Mouse (Mus musculus) testis, adult 2 months (tissue): ENCODE data around the gene Nwd1. TPM values are rescaled to one million over a fixed set of nuclear protein-coding genes. Genes with fewer than 3 reads are reported as not detected.
"Not testable (repeated sequence)": the region's sequence is repeated elsewhere in the genome, so short reads cannot be mapped to it uniquely, and the experiment has no call there.

Experiments used
- H3K27ac ChIP-seq: fragments of 200-500 bp; 2 replicates; pipeline ENCODE4 v1.5.1; 2012; ENCODE audit warnings: low read depth, low read length; ENCODE audit not compliant: control insufficient read depth, insufficient read depth
- H3K27me3 ChIP-seq: fragments of 200-500 bp; 2 replicates; pipeline ENCODE4 v1.6.1; 2012; ENCODE audit warnings: mild to moderate bottlenecking, low read length, moderate library complexity; ENCODE audit not compliant: control insufficient read depth, insufficient read depth
- H3K36me3 ChIP-seq: fragments of 200-500 bp; 2 replicates; pipeline ENCODE4 v1.6.1; 2012; ENCODE audit warnings: mild to moderate bottlenecking, low read length; ENCODE audit not compliant: control insufficient read depth, insufficient read depth
- H3K4me1 ChIP-seq: fragments of 200-500 bp; 2 replicates; pipeline ENCODE4 v1.6.1; 2012; ENCODE audit warnings: low read length; ENCODE audit not compliant: control insufficient read depth, insufficient read depth
- H3K4me3 ChIP-seq: fragments of 200-500 bp; 2 replicates; pipeline ENCODE4 v1.5.1; 2012; ENCODE audit warnings: low read depth, mild to moderate bottlenecking, low read length, moderate library complexity, mixed read lengths; ENCODE audit not compliant: control insufficient read depth
- CTCF ChIP-seq: fragments of 200-500 bp; IDR thresholded peaks from 2 replicates; pipeline ENCODE4 v1.5.1; 2012; ENCODE audit warnings: low read depth, mild to moderate bottlenecking, inconsistent platforms, low read length, moderate library complexity; ENCODE audit not compliant: control insufficient read depth, insufficient read depth, insufficient replicate concordance
- POLR2A ChIP-seq: fragments of 200-500 bp; IDR thresholded peaks from 2 replicates; pipeline ENCODE4 v1.6.1; 2012; ENCODE audit warnings: low read depth, mild to moderate bottlenecking, inconsistent platforms, low read length, moderate library complexity; ENCODE audit not compliant: control insufficient read depth
- polyA plus RNA-seq: library from polyadenylated mRNA; depleted of rRNA; stranded (reverse); fragments of >200 nt; gene quantifications from 2 replicates; pipeline ENCODE4 v1.2.3, GENCODE M21; 2012

Nwd1 gene
- polyA plus RNA-seq, 1 experiment, result 0.79 TPM

DNA sequence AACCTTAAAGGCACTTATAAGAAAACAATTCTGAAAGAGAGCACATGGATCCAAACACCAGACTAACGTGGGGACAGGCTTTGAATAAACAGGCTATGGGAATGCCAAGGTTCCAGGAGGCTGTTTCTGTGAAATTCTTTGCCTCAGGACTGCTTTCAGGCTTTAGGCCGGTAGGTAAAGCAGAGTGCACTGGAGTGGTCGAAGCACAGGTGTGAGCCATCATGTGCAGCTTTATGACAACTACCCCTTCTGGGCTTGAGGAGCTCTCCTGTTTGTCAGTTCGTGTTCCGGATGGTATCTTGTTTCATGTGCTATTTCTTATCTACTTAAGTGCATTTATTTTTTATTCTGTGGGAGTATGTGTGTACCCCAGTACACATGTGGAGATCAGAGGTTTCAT lies 30.8 kb downstream of the Nwd1 start:
- Histone ChIP-seq H3K4me1 (no peaks in the 10 kb centered on the region), H3K27me3 (no peaks in the 10 kb centered on the region), H3K27ac (no peak overlapping the region), H3K36me3 (no peaks in the 10 kb centered on the region), H3K4me3 (no peak overlapping the region)
- no peak for TF ChIP-seq POLR2A
- TF ChIP-seq CTCF, result no peak

DNA sequence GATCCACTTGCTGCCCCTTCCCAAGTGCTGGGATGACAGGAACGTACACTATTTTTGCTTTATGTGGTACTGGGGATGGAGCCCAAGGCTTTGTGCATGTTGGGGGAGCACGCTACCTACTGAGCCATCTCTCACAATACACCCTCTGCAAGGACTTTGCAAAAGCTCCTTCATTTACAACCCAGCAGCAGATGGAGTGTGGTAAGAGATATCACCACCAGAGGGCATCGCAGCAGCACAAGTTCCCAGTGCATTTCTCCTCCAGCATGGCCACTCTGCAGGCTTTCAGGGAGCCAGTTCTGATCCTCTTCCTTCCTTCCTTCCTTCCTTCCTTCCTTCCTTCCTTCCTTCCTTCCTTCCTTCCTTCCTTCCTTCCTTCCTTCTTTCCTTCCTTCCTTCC lies 33.6 kb downstream of the Nwd1 start:
- TF ChIP-seq CTCF, result peak; percentile 66; the same call in 1 of the 2 replicates
- TF ChIP-seq POLR2A, result no peak
- Histone ChIP-seq H3K4me3 (no peak overlapping the region), H3K27ac (no peak overlapping the region)

DNA sequence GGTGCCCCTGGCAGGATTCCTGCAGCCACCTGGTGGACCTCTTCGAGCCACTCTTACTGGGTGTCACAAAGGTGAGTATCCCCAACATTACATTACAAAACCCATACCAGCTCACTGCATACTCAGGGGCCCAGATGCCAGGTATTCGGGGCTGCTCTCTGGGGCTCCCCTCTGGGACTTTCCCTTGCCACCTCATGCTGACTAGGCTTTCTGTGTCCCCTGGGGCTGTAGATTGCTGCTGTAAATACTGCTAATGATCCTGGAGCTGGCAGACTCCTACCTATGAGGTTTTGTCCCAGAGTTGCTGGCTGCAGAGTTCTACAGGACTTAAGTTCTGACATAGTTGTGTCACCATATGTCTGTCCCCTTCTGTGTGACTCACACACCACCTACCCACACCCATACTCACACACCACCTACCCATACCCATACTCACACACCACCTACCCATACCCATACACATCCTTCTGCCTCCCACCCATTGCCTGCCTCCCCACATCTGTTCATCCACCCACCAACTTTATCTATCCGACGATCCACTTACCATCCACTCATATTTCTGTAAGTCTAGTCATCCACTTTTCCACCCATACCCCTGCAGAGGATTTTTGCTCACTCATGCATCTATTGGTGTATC lies 35.7 kb downstream of the Nwd1 start:
- no peak overlapping the region for H3K4me3 ChIP-seq
- H3K36me3 ChIP-seq, result no peaks in the 10 kb centered on the region
- no peaks in the 10 kb centered on the region for H3K27me3 ChIP-seq
- no peak overlapping the region for H3K27ac ChIP-seq
- TF ChIP-seq CTCF, result no peak
- TF ChIP-seq POLR2A, result no peak
- H3K4me1 ChIP-seq, result no peaks in the 10 kb centered on the region

More for the DNA sequence above, 33.6 kb downstream of the Nwd1 start:
- Histone ChIP-seq H3K36me3 (no peaks in the 10 kb centered on the region), H3K27me3 (no peaks in the 10 kb centered on the region), H3K4me1 (no peaks in the 10 kb centered on the region)

DNA sequence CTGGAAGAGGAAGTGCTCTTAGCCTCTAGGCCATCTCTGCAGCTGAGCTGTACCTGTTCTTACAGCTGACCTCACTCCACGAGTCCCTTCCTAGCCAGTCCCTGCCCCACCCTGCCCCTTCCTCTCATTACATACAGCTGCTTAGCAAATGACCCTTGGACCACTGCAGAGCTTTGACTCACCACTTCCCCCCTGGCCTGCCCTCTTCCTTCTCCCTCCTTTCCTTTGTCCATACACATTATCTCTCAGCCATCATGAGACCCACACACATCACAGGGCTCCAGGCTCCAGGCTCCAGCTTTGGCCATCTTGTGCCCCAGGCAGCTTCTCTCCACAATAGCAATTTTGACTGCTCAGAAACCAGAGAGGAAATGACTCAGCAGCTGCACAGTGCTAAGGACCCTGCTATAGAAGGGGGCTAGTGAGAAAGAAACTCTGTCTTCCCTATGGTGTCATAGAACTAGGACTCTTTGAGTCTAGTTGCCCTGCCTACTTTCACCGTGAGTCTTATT lies 36.6 kb downstream of the Nwd1 start:
- no peak for TF ChIP-seq CTCF
- no peak for TF ChIP-seq POLR2A
- H3K27ac ChIP-seq, result no peak overlapping the region
- no peaks in the 10 kb centered on the region for H3K27me3 ChIP-seq
- no peaks in the 10 kb centered on the region for H3K4me1 ChIP-seq
- H3K36me3 ChIP-seq, result no peaks in the 10 kb centered on the region
- H3K4me3 ChIP-seq, result no peak overlapping the region

DNA sequence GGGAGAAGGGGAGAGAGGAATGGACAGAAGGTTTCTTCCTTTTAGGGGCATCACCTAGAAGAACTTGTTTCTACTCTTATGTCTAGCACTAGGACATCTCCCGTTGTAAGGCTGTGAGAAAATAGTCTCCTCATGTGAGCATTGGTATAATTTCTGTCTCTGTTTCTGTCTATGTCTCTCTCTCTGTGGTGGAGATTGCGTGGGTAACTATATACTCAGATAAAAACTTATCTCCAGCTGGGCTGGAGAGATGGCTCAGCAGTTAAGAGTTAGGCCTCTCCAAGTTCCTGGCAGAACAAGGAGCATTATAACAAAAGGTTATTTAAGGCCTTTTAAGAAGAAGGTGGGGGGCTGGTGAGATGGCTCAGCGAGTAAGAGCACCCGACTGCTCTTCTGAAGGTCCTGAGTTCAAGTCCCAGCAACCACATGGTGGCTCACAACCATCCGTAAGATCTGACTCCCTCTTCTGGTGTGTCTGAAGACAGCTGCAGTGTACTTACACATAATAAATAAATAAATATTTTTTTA lies 37.1 kb downstream of the Nwd1 start:
- not testable (repeated sequence) for H3K36me3 ChIP-seq, H3K27me3 ChIP-seq, H3K27ac ChIP-seq, H3K4me1 ChIP-seq, H3K4me3 ChIP-seq

DNA sequence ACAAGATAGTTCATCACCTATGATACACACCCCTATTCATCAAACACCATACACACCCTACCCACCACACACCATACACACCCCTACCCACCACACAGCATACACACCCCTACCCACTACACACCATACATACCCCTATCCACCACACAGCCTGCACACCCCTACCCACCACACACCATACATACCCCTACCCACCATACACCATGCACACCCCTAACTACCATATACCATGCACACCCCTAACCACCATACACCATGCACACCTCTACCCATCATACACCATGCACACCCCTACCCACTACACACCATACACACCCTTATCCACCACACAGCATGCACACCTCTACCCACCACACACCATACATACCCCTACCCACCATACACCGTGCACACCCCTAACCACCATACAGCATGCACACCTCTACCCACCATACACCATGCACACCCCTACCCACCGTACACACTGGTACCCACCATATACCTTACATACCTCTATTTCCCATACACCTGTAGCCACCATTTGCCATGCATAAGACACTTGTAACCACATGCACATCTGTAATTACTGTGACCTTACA lies 51.9 kb downstream of the Nwd1 start:
- no peaks in the 10 kb centered on the region; the same call in 1 of the 2 replicates for H3K4me1 ChIP-seq
- no peak overlapping the region for H3K4me3 ChIP-seq
- no peak overlapping the region for H3K27ac ChIP-seq
- H3K36me3 ChIP-seq, result no peaks in the 10 kb centered on the region
- H3K27me3 ChIP-seq, result no peaks in the 10 kb centered on the region
- no peak for TF ChIP-seq POLR2A
- TF ChIP-seq CTCF, result no peak

DNA sequence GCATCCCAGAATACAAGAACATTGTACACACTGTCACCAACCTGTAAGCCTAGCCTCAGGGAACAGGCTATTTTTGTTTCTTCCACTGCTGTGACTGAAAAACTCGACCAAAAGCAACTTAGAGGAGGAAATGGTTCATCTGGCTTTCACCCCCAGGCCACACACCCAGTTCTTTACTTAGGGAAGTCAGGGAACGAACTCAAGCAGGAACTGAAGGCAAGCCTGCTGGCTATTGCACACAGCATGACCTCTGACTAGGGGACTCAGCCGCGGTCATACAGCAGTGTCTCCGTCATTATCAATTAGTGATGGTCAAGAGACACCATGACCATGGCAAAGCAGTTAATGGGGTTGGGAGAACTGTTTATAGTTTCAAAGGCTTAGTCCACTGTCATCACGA lies 66.1 kb downstream of the Nwd1 start:
- Histone ChIP-seq H3K4me1 (no peaks in the 10 kb centered on the region), H3K27me3 (no peaks in the 10 kb centered on the region), H3K36me3 (no peaks in the 10 kb centered on the region), H3K4me3 (no peak overlapping the region), H3K27ac (no peak overlapping the region)
- TF ChIP-seq POLR2A (no peak), CTCF (no peak)

DNA sequence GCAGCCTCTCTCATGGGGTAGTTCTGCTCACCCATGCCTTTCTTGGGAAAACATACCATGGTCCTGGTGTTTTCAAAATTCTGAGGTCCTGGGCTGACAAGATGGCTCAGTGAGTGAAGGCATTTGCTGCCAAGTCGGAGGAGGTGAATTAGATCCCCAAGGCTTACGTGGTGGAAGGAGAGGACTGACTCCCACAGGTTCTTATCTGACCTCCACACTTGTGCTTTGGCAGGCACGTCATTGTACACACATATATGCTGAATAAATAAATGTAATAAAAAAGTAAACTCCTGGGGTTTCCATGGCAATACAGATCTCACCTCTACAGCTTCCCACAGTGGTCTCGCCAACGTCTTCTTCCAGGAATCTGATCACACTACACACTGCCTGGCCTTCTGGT lies 70.1 kb downstream of the Nwd1 start:
- Histone ChIP-seq H3K4me3 (no peak overlapping the region), H3K4me1 (no peaks in the 10 kb centered on the region), H3K27ac (peak overlapping the region; percentile 59), H3K27me3 (no peaks in the 10 kb centered on the region), H3K36me3 (no peaks in the 10 kb centered on the region)
- TF ChIP-seq POLR2A (no peak), CTCF (no peak)
